Mouse (Mus musculus): ENCODE results near the gene Ppp1r26.

Ppp1r26 gene

GRCm38 (mm10) chr2:28498431-28498830 lies 51.8 kb downstream of the Ppp1r26 start:
- DNase-seq (ENCODE audit: low read depth, low spot score), result no peak

GRCm38 (mm10) chr2:28502987-28503386 lies 56.4 kb downstream of the Ppp1r26 start:
- H3K27me3 ChIP-seq (ENCODE audit: control insufficient read depth, insufficient read depth, low read length, poor library complexity, severe bottlenecking), result no peaks in the 10 kb centered on the region
- no peak for DNase-seq (ENCODE audit: low read depth, low spot score)
- H3K36me3 ChIP-seq (ENCODE audit: control insufficient read depth, insufficient read depth, low read length, poor library complexity, severe bottlenecking), result no peaks in the 10 kb centered on the region

More at GRCm38 (mm10) chr2:28498431-28498830, 51.8 kb downstream of the Ppp1r26 start:
- Histone ChIP-seq H3K27me3 (ENCODE audit: control insufficient read depth, insufficient read depth, low read length, poor library complexity, severe bottlenecking) (no peaks in the 10 kb centered on the region), H3K36me3 (ENCODE audit: control insufficient read depth, insufficient read depth, low read length, poor library complexity, severe bottlenecking) (no peaks in the 10 kb centered on the region)

- DNase-seq (ENCODE audit: low read depth, low spot score), result no peak
- no peaks in the 10 kb centered on the region for H3K36me3 ChIP-seq (ENCODE audit: control insufficient read depth, insufficient read depth, low read length, poor library complexity, severe bottlenecking)
Observed at GRCm38 (mm10) chr2:28504676-28505075, 58.1 kb downstream of the Ppp1r26 start.

More at GRCm38 (mm10) chr2:28504676-28505075, 58.1 kb downstream of the Ppp1r26 start:
- H3K27me3 ChIP-seq (ENCODE audit: control insufficient read depth, insufficient read depth, low read length, poor library complexity, severe bottlenecking), result no peaks in the 10 kb centered on the region

Data from splenic B cell, adult 2 months (primary cell).